ENCODE assay signal across 15 mouse cellular contexts in genomic region chr4:137306577-137306888, GRCm38 (mm10). TPM values are rescaled to one million over a fixed set of nuclear protein-coding genes. Genes with fewer than 3 reads are reported as not detected.
DNase-seq lines count a peak whose midpoint lies in the region; ATAC-seq and TF ChIP-seq lines count a peak whose summit lies in the region.
"Had no signal": no experiment of that assay in that cellular context is flagged by ENCODE, and none has a peak within 500 bp of the region (broad histone marks: within the 10 kb centered on the region; RNA-seq: fewer than 3 reads in every experiment).

No protein-coding gene starts in this region.

- no peaks in the 10 kb centered on the region for H3K27me3 ChIP-seq in heart, embryonic 10.5 days (ENCODE audit: insufficient read depth, poor library complexity, severe bottlenecking)
- H3K27me3 ChIP-seq in kidney, postnatal 0 days (ENCODE audit: insufficient read depth, low read length) = no peaks in the 10 kb centered on the region
- H3K27me3 ChIP-seq in limb, embryonic 10.5 days (ENCODE audit: low read depth, poor library complexity, severe bottlenecking) = no peaks in the 10 kb centered on the region
- H3K27me3 ChIP-seq in stomach, embryonic 16.5 days (ENCODE audit: control insufficient read depth, insufficient read depth, low read length) = no peaks in the 10 kb centered on the region

- no peak; the same call in 1 of the 2 replicates for ATAC-seq in kidney, postnatal 0 days (replicated peaks; ENCODE audit: low FRiP score, low read depth)
- no peak for ATAC-seq in stomach, embryonic 16.5 days (ENCODE audit: insufficient read depth, low FRiP score)
- ATAC-seq: forebrain, embryonic 16.5 days had no signal

- no peak overlapping the region for H3K4me3 ChIP-seq in heart, embryonic 10.5 days
- no peak overlapping the region for H3K4me3 ChIP-seq in kidney, postnatal 0 days (replicated peaks; ENCODE audit: low read depth, low read length)
- no peak overlapping the region for H3K4me3 ChIP-seq in limb, embryonic 10.5 days
- H3K4me3 ChIP-seq in stomach, embryonic 16.5 days (replicated peaks; ENCODE audit: low read length) = no peak overlapping the region
- H3K4me3 ChIP-seq in gastrocnemius, adult 2 months = no peak overlapping the region

- H3K4me2 ChIP-seq in kidney, postnatal 0 days (ENCODE audit: low read length) = no peak overlapping the region
- no peak overlapping the region for H3K4me2 ChIP-seq in stomach, embryonic 16.5 days (ENCODE audit: low read depth, low read length)

- WGBS in heart, embryonic 10.5 days = 70% methylated on average over 8 of the region's 8 CpGs
- 26% methylated on average over 8 of the region's 8 CpGs for WGBS in kidney, postnatal 0 days
- WGBS in limb, embryonic 10.5 days = 57% methylated on average over 8 of the region's 8 CpGs
- WGBS in stomach, embryonic 16.5 days = 39% methylated on average over 8 of the region's 8 CpGs

- no peaks in the 10 kb centered on the region for H3K36me3 ChIP-seq in heart, embryonic 10.5 days
- H3K36me3 ChIP-seq in kidney, postnatal 0 days (ENCODE audit: insufficient read depth, low read length) = no peaks in the 10 kb centered on the region
- H3K36me3 ChIP-seq in limb, embryonic 10.5 days = peaks cover 11% of the 10 kb centered on the region; the same call in 1 of the 2 replicates
- H3K36me3 ChIP-seq in stomach, embryonic 16.5 days (ENCODE audit: control insufficient read depth, insufficient read depth, low read length) = no peaks in the 10 kb centered on the region

- no peak for DNase-seq in heart, embryonic 10.5 days (ENCODE audit: low spot score)
- DNase-seq in heart, postnatal 14 days = no peak
- no peak for DNase-seq in kidney, postnatal 0 days (ENCODE audit: low spot score)
- no peak for DNase-seq in kidney, adult 18-20 months
- no peak for DNase-seq in limb, embryonic 10.5 days (ENCODE audit: low spot score)
- DNase-seq in MN1 (ENCODE audit: low spot score) = no peak
- no peak for DNase-seq in gastrocnemius, adult 2 months
- DNase-seq: cerebellum, adult 11 months; cerebellum, postnatal 36 days; kidney, adult 9 months; lung, adult 18-20 months; thymus, adult 2 months had no signal

- H3K27ac ChIP-seq in heart, embryonic 10.5 days = peak overlapping the region; percentile 52; the same call in 1 of the 2 replicates
- H3K27ac ChIP-seq in kidney, postnatal 0 days = peak overlapping the region; percentile 70
- H3K27ac ChIP-seq in limb, embryonic 10.5 days = 0 out of 2 replicates have a peak overlapping the region, but pooled peaks have one; percentile 36
- peak overlapping the region; percentile 67 for H3K27ac ChIP-seq in stomach, embryonic 16.5 days (ENCODE audit: low read length)
- no peak overlapping the region for H3K27ac ChIP-seq in gastrocnemius, adult 2 months
- H3K27ac ChIP-seq: macrophage had no signal

- TF ChIP-seq CTCF in kidney, postnatal 0 days (IDR thresholded peaks at IDR 0.05; ENCODE audit: low read depth) = no peak
- TF ChIP-seq CTCF in gastrocnemius, adult 2 months (IDR thresholded peaks at IDR 0.05) = no peak

- H3K9me3 ChIP-seq in heart, embryonic 10.5 days = no peaks in the 10 kb centered on the region
- H3K9me3 ChIP-seq in kidney, postnatal 0 days (replicated peaks; ENCODE audit: low read length) = no peaks in the 10 kb centered on the region
- no peaks in the 10 kb centered on the region for H3K9me3 ChIP-seq in limb, embryonic 10.5 days (replicated peaks)
- H3K9me3 ChIP-seq in stomach, embryonic 16.5 days (replicated peaks; ENCODE audit: control insufficient read depth, low read length) = no peaks in the 10 kb centered on the region

- intact Hi-C loops in heart, postnatal 14 days (cut with DNase I) = no loop called here
- intact Hi-C loops in gastrocnemius, adult 2 months (cut with DNase I) = no loop called here

- H3K4me1 ChIP-seq in heart, embryonic 10.5 days = peaks cover 31% of the 10 kb centered on the region
- H3K4me1 ChIP-seq in kidney, postnatal 0 days (replicated peaks; ENCODE audit: insufficient read depth, low read length) = peaks cover 29% of the 10 kb centered on the region; the same call in 1 of the 2 replicates
- peaks cover 20% of the 10 kb centered on the region for H3K4me1 ChIP-seq in limb, embryonic 10.5 days
- peaks cover 15% of the 10 kb centered on the region; the same call in 1 of the 2 replicates for H3K4me1 ChIP-seq in stomach, embryonic 16.5 days (ENCODE audit: control insufficient read depth, insufficient read depth, low read length)

- no peak overlapping the region for H3K9ac ChIP-seq in kidney, postnatal 0 days (ENCODE audit: low read depth, low read length)
- H3K9ac ChIP-seq in stomach, embryonic 16.5 days (ENCODE audit: low read length) = 0 out of 2 replicates have a peak overlapping the region, but pooled peaks have one; percentile 4

RNA-seq across cellular contexts. Expression of gene Wnt4, which starts 29.2 kb away (rescaled TPM):
- polyA plus RNA-seq in heart, embryonic 10.5 days (2016; fragmentation: Nextera tagmentation; extraction: Ambion mirVana) = 0.96 and 0.98 TPM in 2 replicates
- total RNA-seq in heart, postnatal 14 days (2021) = under 1 TPM; 0.55 to 0.61 TPM
- 17.5 and 26.5 TPM in 2 replicates for polyA plus RNA-seq in kidney, postnatal 0 days (2015; fragmentation: Nextera tagmentation; extraction: Ambion mirVana)
- 1.3 and 1.4 TPM in 2 replicates for polyA plus RNA-seq in limb, embryonic 10.5 days (2016; fragmentation: Nextera tagmentation; extraction: Ambion mirVana)
- polyA plus RNA-seq in stomach, embryonic 16.5 days (2015; fragmentation: Nextera tagmentation; extraction: Ambion mirVana) = 8.7 and 13.7 TPM in 2 replicates
- 10 to 100 TPM in 1 of 2 experiments, 1 to 10 TPM in 1; 9.2 to 13.0 TPM for total RNA-seq in gastrocnemius, adult 2 months (2021)
- polyA plus RNA-seq: macrophage had no signal

RNA-seq across cellular contexts. Expression of gene Cdc42, which starts 51.0 kb away (rescaled TPM):
- 550 and 560 TPM in 2 replicates for polyA plus RNA-seq in heart, embryonic 10.5 days (2016; fragmentation: Nextera tagmentation; extraction: Ambion mirVana)
- 100 to 1,000 TPM; 182 to 187 TPM for total RNA-seq in heart, postnatal 14 days (2021)
- 592 and 644 TPM in 2 replicates for polyA plus RNA-seq in kidney, postnatal 0 days (2015; fragmentation: Nextera tagmentation; extraction: Ambion mirVana)
- polyA plus RNA-seq in limb, embryonic 10.5 days (2016; fragmentation: Nextera tagmentation; extraction: Ambion mirVana) = 531 and 571 TPM in 2 replicates
- 710 and 730 TPM in 2 replicates for polyA plus RNA-seq in stomach, embryonic 16.5 days (2015; fragmentation: Nextera tagmentation; extraction: Ambion mirVana)
- 100 to 1,000 TPM; 169 to 187 TPM for total RNA-seq in gastrocnemius, adult 2 months (2021)
